Mouse (Mus musculus): ENCODE results near the gene Rnf215. TPM values are rescaled to one million over a fixed set of nuclear protein-coding genes. Genes with fewer than 3 reads are reported as not detected.
A peak's percentile ranks its signal among the peaks of the same experiment; 100 is the strongest.
"Not testable (repeated sequence)": the region's sequence is repeated elsewhere in the genome, so short reads cannot be mapped to it uniquely, and the experiment has no call there.

Gene Rnf215
- total RNA-seq, 2 experiments from 2014 or later: 35.2 to 38.0 TPM

DNA sequence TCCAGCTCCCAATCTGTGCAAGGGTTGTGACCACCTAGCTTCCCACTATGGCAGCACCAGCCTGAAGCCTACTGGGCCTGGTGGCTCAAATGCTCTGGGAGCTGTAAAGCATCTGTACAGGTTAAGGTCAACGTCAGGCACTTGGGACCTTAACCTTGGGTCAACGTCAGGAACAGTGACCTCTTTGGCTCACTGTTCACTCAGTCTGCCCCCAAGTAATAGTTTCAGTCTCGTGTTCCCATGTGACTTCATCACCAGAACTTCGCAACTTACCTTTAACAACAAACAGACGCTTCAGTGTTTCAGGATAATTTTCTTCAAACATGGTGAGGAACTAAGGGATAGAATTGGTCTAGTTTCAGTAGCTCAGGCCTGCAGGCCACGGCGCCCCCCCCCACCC, 26.3 kb upstream of the Rnf215 start:
- DNase-seq (ENCODE audit: low spot score in 2 of 2): no peak

DNA sequence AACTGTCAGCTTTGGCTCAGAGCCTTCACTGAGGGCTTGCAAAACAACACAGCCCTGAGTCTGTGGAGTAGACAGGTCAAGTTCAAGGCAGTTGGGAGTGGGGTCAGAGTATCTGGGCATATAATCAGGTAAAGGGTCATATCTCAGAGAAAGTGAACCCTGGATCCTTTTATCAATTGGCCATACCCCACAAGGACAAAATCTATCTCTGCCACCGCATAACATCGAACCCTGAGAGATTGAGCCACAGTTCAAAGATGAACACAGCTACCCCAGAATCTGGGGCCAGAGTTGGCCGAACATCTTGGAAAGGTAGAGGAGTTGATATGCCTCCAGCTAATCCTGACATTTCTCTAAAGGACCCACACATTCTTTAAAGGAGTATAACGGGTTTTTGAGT, 23.0 kb upstream of the Rnf215 start:
- no peak for DNase-seq (ENCODE audit: low spot score in 2 of 2)
- intact Hi-C loops (cut with DNase I): no loop called here

More for the DNA sequence above, 26.3 kb upstream of the Rnf215 start:
- intact Hi-C loops (cut with DNase I): no loop called here

DNA sequence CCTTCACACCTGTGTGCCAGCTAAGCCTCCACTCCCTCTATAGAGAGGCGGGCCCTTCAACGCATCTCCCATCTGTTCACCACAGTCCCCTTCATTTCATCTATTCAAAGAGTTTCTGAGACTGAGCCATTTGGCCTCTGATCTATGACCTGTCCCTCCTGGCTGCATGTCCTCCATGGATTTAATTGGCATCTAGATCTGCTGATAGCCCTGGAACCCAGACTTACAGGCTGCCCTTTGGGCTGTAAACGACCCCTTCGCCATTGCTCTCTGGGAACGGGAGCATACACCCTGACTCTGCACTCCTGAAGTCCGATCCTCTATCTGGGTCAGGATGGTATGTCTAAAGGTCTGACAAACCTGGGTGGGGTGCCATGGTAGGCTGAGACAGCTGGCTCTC, 22.1 kb upstream of the Rnf215 start:
- DNase-seq (ENCODE audit: low spot score in 2 of 2): no peak
- intact Hi-C loops (cut with DNase I): no loop called here

DNA sequence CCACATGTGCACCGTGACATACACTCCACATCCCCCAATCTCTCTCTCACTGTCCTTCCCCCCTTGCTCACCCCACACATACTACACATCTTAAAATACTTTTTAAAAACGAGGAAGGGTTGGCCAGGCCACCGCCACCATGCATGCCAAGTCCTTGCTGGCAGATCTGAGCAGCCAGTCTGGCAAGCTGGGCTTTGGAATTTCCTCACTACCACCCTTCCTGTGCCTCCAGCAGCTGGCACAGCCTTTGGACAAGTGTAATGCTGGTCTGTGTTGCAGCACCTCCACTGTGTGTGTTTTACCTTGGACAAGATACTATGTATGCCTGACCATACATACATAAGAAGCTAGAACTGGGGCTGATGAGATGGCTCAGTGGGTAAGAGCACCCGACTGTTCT, 21.5 kb upstream of the Rnf215 start:
- intact Hi-C loops (cut with DNase I): no loop called here
- DNase-seq (ENCODE audit: low spot score in 2 of 2): no peak

DNA sequence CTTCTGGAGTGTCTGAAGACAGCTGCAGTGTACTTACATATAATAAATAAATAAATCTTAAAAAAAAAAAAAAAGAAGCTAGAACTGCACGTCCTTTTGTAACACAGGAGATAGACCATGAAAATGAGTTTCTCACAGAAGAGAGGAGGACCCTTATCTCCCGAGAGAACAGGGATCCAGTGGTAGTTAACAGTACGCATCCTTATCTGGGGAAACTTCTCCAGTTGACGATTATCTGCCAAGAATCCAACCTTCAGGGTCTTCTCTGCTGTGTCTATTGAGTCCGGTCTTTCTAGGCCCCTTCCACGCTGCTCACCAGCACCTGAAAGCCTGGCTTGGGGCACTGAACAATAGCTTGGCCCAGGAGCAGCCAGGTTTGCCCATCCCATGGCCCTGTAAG, 21.0 kb upstream of the Rnf215 start:
- DNase-seq (ENCODE audit: low spot score in 2 of 2): no peak
- intact Hi-C loops (cut with DNase I): no loop called here

DNA sequence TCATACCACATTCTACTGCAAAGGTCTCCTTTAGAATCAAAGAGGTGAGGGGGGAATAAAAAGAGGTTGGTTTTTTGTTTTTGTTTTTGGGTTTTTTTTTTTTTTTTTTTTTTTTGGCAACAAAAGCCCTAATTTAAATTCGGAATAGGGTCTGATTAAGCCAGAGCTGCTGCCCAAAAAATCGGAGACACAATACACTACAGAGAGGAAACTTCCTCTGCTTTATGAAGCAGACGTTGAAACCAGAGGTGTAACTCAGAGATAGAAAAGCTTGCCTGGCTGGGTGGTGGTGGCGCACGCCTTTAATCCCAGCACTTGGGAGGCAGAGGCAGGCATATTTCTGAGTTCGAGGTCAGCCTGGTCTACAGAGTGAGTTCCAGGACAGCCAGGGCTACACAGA, 20.5 kb upstream of the Rnf215 start:
- intact Hi-C loops (cut with DNase I): not testable (repeated sequence)

DNA sequence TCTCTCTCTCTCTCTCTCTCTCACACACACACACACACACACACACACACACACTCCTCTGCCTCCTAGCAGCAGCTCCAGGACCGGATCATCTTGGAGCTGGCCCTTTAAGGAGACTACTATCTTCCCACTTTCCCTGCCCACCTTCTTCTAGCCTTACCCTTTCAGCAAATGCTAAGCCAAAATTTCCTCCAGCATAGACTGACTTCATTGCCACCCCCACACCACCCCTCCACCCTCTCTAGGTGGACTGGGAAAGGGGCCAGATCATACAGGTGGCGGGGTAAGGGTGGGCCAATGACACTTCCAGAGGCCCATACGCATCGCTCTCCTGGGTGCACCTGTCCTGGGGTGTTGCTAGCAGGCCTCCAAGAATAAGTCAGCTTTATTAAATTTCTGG, 19.6 kb upstream of the Rnf215 start:
- DNase-seq (ENCODE audit: low spot score in 2 of 2): no peak

More for the DNA sequence above, 20.5 kb upstream of the Rnf215 start:
- not testable (repeated sequence) for DNase-seq (ENCODE audit: low spot score in 2 of 2)

DNA sequence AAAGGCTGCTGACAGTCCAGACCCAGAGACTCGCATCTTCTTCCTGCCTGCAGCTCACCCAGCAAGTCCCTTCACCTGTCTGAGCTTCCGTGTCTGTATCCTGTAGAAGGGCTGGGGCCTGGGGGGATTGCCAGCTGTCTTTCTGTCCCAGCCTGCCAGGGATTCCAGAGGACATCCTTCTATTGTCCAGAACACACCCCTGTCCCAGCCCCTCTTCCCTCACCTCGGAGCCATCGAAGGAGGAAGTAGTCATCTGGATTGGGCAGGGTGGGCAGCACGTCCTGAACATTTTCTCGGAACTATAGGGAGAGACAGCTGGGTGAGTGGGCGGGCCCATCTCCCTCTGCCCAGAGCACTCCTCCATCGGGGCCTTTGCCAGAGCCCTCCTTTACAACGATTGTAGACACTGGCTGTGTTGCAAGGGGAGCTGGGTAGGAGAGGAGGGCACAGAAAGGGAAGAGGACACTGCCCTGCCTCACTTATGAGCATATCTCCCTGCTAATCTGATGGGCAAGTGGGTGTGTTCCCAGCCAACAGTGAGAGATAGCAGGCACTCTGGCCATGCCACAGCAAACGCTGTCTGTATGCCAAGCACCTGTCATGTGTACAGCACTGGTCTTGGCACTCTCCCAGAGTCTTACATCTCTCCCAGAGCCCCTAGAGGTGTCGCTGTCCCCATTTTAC, 18.4 kb upstream of the Rnf215 start:
- DNase-seq (ENCODE audit: low spot score in 2 of 2): peak in 1 of 2 experiments; percentile 69
- intact Hi-C loops (cut with DNase I): no loop called here

More for the DNA sequence above, 19.6 kb upstream of the Rnf215 start:
- intact Hi-C loops (cut with DNase I): no loop called here

DNA sequence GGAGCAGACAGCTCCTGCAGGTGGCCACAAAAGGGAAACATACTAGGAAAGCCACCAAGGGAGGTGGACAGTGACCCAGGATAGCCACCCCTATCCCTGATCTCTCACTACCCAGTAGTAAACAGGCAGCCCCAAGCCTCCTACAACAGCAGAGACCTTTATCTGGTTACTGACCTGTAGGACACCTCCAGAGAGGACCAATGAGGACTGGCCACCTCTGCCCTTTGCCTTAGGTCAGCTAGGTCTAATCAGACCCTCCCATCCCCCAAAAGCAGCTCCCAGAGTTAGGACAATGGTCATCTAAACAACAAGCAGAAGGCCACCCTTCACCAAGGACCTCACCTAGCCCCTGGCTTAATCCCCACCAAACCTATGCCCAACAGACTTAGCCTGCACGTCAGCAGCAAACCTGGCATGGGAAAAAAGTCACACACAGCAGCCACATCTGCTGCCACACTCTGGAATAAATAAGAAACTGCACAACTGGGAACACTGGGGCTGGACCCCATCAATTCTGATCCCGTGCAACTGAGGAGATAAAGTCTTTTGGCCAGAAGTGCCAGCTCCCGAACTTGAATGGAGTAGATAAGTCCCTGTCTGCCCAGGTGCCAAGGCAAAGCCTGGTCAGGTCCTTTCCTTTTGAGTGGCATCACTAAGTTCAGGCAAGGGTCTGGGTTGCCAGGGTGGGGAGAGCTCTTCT, 17.5 kb upstream of the Rnf215 start:
- no peak for DNase-seq (ENCODE audit: low spot score in 2 of 2)
- intact Hi-C loops (cut with DNase I): loop anchor here (2.0 kb wide), 1 partner anchor 23 kb away; the partner anchor contains the start of gene Mtfp1

DNA sequence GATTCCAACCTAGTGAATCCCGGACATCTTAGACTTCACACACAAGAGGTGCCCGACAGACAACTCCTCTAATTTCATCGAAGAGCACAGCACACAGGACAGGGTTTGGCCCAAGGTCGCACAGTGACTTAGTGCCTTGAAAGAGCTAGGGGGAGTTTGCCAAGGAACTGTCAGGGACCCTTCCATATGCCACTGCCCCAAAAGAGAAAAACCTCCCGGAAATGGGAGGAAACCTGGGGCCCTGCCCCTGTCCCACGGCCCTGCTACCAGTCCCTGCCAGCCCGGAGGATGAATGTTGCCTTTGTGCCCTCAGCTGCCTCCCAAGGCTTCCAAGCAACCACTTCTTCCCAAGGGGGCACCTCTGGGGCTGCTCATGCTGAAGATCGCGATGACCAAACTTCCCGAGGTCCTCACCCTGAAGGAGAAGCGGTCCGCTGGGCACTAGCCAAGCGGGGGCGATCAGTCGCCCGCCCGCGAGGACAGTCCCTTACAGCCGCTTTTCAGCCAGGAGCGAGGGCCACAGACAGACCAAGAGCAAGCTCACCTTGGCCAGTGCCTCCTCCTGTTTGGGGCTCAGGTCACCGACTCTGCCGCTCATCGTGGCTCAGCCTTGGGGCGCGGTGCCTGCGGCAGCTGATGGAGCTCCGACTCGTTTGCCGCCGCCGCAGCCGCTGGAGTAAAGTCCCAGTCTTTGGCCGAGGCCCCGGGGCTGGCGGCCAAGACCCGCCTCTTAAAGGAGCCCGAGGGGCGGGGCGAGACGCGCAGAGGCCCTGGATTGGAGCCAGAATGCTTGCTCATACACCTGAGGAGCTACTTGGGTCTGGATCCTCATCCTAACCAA, 16.7 kb upstream of the Rnf215 start:
- intact Hi-C loops (cut with DNase I): loop anchor here (2.0 kb wide), 1 partner anchor 24 kb away; the partner anchor contains the start of gene Mtfp1
- peak; percentile 74 to 81 for DNase-seq (ENCODE audit: low spot score in 2 of 2)

DNA sequence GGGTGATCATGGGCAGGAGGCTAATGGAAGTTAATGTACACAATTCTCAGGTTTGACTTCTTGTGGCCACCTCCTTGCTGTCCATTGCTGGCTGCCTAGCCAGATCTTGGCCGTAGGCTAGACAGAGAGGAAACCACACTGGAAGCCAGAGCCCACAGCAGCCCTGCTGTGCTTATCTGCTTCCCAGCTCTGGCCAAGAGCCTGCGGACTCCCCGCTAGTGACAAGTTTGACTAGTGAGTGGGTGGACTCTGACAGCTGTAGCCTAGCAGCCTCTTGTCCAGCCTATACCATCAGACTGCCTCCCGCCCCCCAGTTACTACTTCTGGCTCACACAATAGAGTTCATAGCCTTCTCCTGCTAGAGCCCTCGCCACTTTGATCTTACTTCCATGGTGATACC, 15.4 kb upstream of the Rnf215 start:
- intact Hi-C loops (cut with DNase I): loop anchor here (2.0 kb wide), 1 partner anchor 25 kb away; the partner anchor contains the start of gene Mtfp1
- DNase-seq (ENCODE audit: low spot score in 2 of 2): no peak

DNA sequence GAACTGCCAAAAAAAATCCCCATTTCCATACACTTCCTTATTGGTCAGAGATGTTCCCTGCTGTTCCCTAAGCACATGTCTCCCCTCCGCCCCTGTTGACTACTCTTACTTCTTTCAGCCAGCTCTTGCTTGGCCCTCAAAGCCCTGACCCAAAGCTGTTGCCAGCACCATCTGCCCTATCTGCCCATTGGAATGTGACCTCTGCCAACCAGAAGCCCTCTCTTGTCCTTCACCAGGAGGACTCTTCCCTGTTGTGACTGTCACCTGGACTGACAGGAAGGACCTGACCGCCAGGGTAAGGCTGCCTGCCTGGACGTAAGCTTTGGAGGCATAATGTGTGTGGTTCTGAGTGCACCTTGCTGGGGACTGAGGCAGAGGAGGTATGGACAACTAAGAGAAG, 13.3 kb upstream of the Rnf215 start:
- intact Hi-C loops (cut with DNase I): no loop called here
- DNase-seq (ENCODE audit: low spot score in 2 of 2): no peak

DNA sequence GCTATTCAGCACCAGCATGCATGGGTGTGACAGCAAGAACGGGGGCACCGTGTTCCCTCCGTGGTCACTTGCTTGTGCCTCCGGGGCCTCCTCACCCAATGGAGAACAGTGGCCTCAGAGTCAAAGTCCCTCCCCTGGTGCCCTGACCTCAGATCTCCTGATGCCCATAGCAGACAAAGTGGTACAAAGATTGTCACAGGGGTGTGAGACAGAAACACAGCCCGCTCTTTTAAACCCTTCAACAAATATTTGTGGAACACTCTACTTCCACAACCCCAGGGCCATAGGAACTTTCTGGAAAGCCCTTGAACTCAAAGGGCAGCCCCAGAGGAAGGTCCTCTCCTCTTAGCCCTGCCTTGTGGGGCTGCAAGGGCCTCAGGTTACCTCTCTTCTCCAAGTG, 12.8 kb upstream of the Rnf215 start:
- intact Hi-C loops (cut with DNase I): no loop called here

DNA sequence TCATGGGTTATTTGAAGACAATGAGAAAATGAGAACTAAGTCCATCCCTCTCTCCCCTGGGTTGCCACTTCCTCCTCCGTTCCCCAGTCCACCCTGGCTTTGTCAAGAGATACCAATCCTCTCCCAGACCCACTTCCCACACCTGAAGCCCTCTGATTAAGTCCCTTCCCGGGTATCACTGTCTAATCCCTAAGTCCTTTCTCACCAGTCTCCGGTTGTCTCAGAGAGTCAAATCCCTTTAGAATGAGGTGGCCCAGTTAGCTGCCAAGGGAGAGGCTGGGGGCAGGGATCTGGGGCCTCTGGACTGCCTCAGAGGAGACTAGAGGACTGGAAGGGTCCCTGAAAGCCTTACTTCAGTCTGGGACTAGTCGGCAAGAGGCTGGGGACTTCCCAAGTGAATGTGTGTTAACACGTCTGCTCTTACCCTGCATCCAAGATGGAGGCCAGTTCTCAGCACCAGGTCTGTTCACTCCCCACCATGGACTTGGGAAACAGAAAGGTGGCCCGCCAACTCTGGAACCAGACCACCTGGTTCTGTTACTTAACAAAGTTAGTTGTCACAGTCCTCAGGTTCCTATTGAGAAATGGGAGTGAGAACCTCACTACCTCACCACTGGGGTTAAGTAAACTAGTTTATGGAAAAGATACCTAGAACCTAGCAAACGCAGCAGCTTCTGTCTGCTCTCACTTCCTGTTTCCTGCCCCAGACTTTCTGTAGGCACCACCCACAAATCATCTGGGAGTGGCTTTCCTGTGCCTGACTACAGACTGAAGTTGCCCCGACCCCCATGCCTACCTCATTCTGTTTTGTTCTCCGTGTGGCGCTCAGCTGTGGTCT, 12.0 kb upstream of the Rnf215 start, which contains the start of gene Sec14l2:
Gene Sec14l2, minus strand, starts transcription at position 674 of the 838 bp plus-strand sequence.
- intact Hi-C loops (cut with DNase I): no loop called here
- DNase-seq (ENCODE audit: low spot score in 2 of 2): no peak

More for the DNA sequence above, 12.8 kb upstream of the Rnf215 start:
- DNase-seq (ENCODE audit: low spot score in 2 of 2): no peak

DNA sequence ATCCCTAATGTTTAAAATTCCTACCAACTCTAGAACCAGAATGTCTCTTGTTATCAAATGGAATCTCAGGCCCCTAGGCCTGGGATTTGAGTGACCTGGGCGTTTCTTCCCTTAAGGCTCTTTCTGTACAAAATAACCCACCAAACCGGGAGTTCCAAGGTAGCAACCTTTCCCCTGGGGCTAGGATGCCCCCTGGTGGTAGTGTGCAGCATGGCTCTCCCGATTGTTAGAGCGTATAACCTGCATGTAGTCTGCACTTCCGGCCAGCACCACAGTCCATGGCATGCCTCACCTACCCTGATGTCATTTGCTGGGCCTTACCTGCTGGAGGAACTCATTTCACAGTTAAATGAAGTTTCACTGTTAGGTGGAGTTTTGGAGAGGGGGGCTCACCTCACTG, 11.1 kb upstream of the Rnf215 start:
- intact Hi-C loops (cut with DNase I): no loop called here
- no peak for DNase-seq (ENCODE audit: low spot score in 2 of 2)

DNA sequence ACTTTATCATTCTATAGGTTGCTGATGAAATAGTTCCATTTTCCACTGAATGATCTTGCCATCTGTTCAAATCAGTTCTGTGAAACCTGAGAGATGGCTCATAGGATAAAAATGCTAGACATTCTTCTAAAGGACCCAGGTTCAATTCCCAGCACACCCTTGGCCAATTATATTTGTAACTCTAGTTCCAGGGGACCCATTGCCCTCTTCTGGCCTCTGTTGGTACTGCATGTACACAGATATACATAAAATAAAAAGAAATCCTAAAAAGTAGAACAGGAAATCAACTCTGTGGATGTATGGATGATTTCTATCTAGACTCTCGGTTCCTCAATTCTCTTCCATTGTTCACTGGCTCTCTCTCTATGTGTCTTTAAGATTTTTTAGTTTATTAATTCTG, 7.9 kb upstream of the Rnf215 start:
- intact Hi-C loops (cut with DNase I): no loop called here
- DNase-seq (ENCODE audit: low spot score in 2 of 2): no peak

DNA sequence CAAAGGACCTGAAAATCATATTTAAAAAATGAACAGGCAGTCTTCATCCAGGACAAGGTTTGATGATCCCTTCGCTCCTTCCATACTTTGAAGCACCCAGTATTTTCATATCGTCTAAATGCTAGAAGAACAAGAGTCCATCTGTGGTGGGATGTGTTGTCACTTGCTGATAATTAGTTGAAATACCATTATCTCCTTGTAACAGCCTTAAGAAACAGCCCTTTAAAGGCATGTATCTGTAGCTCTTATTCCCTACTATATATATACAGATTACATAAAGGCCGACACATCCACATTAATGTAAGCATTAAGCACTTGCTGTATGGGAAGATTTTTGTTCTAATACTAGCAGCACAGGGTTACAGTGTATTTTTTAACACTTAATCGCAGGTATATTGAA, 6.5 kb upstream of the Rnf215 start:
- DNase-seq (ENCODE audit: low spot score in 2 of 2); intact Hi-C loops (cut with DNase I): not testable (repeated sequence)

DNA sequence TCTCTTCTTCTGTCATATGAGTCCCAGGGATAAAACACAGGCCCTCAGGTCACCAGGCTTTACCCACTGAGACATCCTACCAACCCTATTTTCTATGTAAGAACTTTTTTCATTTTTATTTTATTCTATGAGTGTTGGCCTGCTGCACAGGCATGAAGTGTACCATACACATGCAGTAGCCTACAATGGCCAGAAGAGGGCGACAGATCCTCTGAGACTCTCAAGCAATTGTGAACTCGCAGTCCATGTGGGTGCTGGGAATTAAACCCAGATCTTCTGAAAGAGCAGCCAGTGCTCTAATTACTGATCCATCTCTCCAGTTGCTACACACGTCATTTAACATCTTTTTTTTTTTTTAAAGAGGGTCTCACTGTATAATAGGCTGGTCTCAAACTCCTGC, 1.6 kb upstream of the Rnf215 start:
- no peak for DNase-seq (ENCODE audit: low spot score in 2 of 2)

DNA sequence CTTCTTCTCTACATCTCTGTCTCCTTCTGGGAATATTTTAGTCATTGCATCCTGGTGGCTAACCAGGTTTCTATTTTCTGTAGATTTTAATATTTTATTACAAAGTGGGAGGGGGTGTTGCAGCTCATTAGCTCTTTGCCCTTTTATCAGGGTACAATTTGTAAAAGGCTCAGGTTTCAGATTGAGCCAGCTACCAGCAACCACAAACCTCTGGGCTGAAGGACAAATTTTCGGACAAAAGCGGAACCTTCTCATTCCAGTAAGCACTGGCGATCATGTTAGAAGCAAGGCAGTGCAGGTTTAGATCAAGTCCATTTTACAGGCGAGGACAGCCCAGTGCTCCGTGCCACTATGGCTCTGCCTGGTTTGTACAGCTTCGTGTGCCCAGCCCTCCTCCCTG, 602 bp upstream of the Rnf215 start:
- intact Hi-C loops (cut with DNase I): no loop called here
- no peak for DNase-seq (ENCODE audit: low spot score in 2 of 2)

More for the DNA sequence above, 1.6 kb upstream of the Rnf215 start:
- intact Hi-C loops (cut with DNase I): no loop called here

Measured in left cerebral cortex, postnatal 14 days (tissue).